Mouse (Mus musculus): ENCODE measurements around the gene Taf12.

Gene Taf12

GRCm38 (mm10) chr4:132309849-132310472 lies 35.8 kb downstream of the Taf12 start:
- DNase-seq (ENCODE audit: low read depth, low spot score) = peak; percentile 87

DNA sequence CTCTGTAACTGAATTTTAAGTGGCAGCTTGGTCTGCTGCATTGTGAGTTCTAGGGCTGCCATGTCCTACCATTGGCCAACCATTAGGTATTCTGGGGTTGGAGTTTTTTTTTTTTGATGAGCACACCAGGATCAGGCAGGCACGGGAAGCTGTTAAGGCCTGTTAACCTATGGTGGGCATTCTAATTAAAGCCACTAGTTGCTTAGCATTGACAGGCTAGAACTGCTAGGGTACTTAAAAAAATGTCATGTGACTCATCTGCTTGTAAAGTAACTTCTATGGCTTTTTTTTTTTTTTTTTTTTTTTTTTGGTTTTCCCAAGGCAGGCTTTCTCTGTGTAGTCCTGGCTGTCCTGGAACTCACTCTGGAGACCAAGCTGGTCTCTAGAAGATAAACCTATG lies 37.0 kb downstream of the Taf12 start:
- DNase-seq (ENCODE audit: low read depth, low spot score) = no peak

DNA sequence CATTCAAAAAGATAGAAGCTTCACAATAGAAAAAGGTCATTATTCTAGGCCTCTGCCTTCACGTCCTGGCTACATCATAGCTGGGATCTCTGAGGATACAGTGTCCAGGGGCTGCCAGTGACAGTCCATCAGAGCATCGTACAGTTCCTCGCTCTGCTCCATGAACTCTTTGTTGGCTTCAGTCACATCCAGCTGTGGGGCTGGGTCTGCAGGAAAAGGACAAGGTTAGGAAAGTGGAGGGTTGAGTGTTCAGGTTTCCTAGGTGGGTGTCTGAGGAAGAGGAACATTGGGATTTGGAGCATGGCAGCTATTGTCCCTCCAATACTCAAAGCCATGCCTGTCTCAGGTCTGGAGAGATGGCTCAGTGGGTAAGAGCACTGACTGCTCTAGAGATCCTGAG lies 37.6 kb downstream of the Taf12 start:
- no peak for DNase-seq (ENCODE audit: low read depth, low spot score)

- no peak for DNase-seq (ENCODE audit: low read depth, low spot score)
Observed at GRCm38 (mm10) chr4:132312627-132313026, 38.5 kb downstream of the Taf12 start.

GRCm38 (mm10) chr4:132315711-132316110 lies 41.5 kb downstream of the Taf12 start:
- DNase-seq (ENCODE audit: low read depth, low spot score) = no peak

DNA sequence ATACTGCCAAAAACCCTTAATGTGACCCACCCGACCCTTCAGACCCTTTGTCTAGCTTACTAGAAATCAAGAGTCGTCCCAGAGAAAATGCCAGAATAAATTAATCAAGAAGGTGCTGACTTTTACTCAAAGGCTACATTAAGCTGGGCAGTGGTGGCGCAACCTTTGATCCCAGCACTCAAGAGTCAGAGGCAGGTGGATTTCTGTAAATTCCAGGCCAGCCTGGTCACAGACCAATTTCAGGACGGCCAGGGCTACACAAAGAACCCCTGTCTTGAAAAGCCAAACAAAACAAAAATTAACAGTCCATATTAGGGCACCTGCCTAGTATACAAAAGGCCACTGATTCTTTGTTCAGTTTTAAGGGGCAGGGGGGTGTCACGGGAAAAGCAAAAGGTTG lies 52.3 kb downstream of the Taf12 start:
- no peak for DNase-seq (ENCODE audit: low read depth, low spot score)

DNA sequence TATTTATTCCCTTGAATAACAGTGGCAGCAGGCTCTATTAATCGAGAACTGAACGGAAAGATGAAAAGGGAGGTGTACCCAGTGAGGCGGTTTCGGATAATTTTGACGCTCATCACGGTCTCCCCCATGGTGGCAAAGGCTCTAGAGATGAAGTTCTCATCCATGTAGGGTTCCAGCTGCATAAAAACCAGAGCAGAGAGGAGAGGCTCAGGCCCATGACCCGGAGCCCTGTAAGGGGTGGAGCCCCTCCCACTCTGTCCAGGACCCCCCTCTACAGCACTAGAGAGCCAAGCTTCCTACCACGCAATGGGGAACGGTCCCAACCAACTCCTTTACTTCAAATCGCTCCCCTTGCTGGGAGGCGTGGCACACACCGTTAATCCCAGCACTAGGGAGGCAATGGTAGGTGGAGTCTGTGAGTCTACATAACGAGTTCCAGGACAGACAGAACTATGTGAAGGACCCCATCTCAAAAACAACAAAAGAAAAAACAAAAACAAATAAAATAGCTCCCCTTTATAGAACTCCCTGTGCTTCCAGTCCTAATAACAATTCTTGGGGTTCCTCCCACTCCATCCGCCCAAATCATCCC lies 54.3 kb downstream of the Taf12 start:
- DNase-seq (ENCODE audit: low read depth, low spot score) = no peak

DNA sequence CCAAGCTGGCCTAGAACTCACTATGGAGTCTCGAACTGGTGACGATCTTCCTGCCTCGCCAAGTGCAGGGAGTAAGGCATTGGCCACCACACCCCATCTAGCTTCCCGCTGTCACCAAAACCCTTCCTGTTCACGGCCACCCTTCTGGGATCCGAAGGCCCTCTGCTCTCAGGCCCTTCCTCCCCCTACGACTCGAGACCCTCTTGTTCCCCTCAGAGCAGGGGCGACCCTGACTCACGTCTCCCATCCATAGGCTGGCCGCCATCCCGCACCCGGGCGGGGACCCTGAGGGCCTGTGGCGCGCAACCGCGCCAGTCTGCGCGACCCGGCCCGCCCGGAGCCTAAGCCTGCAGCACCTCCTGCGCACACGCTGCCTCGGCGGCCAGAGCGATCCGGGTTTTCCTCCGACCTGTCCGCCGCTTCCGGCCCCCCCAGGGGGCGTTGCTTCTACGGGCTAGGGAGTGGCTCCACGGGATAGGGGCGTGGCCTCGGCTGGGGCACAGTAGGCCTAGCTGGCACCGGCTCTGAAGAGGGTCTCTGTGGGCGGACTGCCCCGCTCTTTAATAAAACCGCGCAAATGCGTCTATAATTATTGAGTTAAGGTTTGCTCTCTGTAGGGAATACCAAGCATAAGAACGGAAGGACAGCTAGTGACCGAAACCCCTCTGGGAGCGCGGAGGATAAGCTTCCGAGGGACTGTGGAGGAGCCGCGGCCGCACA lies 55.1 kb downstream of the Taf12 start, which contains the start of gene Trnau1ap:
Gene Trnau1ap, minus strand, starts transcription at position 424 of the 720 bp plus-strand sequence.
- peak; percentile 93 for DNase-seq (ENCODE audit: low read depth, low spot score)

DNA sequence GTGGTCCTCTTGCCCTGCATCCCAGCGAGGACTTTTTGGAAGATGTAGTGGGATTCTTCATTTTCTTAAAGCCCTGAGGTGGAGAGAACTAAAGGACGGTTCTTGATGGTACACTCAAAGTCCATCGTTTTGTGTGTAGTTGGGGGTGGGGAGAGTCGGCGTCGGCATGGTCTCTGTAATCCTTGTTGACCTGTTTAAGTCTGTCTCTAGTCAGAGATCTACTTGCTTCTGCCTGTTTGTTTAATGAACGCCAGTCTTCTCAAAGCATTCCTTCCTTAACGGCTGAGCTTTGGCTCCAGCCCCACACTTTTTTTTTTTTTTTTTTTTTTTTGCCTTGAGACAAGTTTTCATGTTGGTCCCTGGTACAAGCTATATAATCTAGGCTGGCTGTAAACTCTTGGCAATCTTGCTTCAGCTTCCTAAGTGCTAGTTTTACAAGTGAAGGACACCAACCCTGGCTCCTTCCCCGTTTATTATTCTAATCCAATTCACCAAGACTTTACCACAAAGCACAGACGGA lies 55.7 kb downstream of the Taf12 start:
- DNase-seq (ENCODE audit: low read depth, low spot score) = no peak

DNA sequence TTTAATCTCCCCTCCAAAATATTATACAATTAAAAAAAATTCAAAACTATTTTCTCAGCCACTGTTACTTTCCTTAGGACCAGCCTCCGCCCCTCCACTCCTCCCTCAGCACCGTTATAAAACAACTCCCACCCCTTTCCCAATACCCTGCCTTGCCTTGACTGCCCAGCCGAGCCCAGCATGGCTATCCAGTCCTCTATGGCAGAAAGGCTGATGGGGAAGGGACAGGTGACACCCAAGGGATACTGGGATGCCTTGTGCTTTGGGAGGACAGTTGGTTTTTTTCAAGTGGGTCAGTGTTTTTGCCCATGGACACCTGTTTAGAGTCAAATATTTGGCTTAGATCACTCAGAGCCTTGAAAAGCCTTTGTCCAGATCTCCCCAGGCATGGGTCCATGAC lies 57.8 kb downstream of the Taf12 start:
- DNase-seq (ENCODE audit: low read depth, low spot score) = no peak

GRCm38 (mm10) chr4:132332880-132333279 lies 58.7 kb downstream of the Taf12 start:
- no peak for DNase-seq (ENCODE audit: low read depth, low spot score)

DNA sequence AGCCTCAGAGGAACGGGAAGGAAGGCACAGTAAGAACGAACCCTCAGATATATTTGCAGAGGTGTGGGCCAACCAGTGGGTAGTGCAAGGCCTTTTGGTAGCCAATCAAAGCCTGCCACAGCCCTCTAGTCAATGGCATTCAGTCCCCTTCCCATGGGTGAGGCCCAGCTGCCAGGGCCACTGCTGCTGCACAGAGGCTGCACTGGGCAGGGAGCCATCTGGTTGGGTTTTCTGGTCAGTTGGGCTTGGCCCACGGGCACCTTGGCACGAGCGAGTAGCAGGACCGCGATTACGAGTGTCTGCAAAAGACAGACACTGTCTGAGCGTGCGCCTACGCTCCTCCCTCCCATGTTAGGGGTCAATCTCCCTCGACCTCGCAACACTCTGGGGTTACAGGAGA lies 64.8 kb downstream of the Taf12 start:
- no peak for DNase-seq (ENCODE audit: low read depth, low spot score)

- no peak for DNase-seq (ENCODE audit: low read depth, low spot score)
Observed at GRCm38 (mm10) chr4:132341451-132341850, 67.3 kb downstream of the Taf12 start.

GRCm38 (mm10) chr4:132344403-132345134 lies 70.4 kb downstream of the Taf12 start:
- no peak for DNase-seq (ENCODE audit: low read depth, low spot score)

Measured in CD4-positive, CD25-positive, alpha-beta regulatory T cell, adult 2 months (primary cell).